Mouse (Mus musculus) ES-Bruce4 (cell line): ENCODE measurements at regions not wholly inside any gene's neighbourhood (a gene's known extent, or its start where the extent isn't known, plus 50 kb on each side); places are given as distances from the start of the nearest gene placed in this dataset.

Experiments
- H3K27ac ChIP-seq: 2 replicates; pipeline ENCODE4 v1.5.1; 2012; ENCODE audit warnings: low read length, inconsistent platforms; ENCODE audit not compliant: insufficient read depth
- H3K27me3 ChIP-seq: 2 replicates; pipeline ENCODE4 v1.6.1; 2012; ENCODE audit warnings: mild to moderate bottlenecking, low read length, inconsistent platforms; ENCODE audit not compliant: control insufficient read depth, poor library complexity, insufficient read depth, severe bottlenecking
- H3K36me3 ChIP-seq: 2 replicates; pipeline ENCODE4 v1.6.1; 2012; ENCODE audit warnings: inconsistent platforms, mild to moderate bottlenecking, low read length, moderate library complexity; ENCODE audit not compliant: control insufficient read depth, poor library complexity, insufficient read depth, severe bottlenecking
- H3K4me1 ChIP-seq: one replicate; pipeline ENCODE4 v1.8.1; 2011; ENCODE audit warnings: low read length; ENCODE audit not compliant: control insufficient read depth, insufficient read depth
- H3K4me3 ChIP-seq: 2 replicates; pipeline ENCODE4 v1.5.1; 2011; ENCODE audit warnings: low read depth, mild to moderate bottlenecking, low read length
- H3K9ac ChIP-seq: 2 replicates; pipeline ENCODE4 v1.6.1; 2012; ENCODE audit warnings: low read depth, mild to moderate bottlenecking, inconsistent platforms; ENCODE audit not compliant: poor library complexity, severe bottlenecking
- H3K9me3 ChIP-seq: replicated peaks from 2 replicates; pipeline ENCODE4 v1.6.1; 2012; ENCODE audit warnings: mild to moderate bottlenecking, low read length, inconsistent platforms; ENCODE audit not compliant: control insufficient read depth, poor library complexity, insufficient read depth, severe bottlenecking
- CTCF ChIP-seq: IDR thresholded peaks from one replicate; pipeline ENCODE4 v1.8.1; 2011; ENCODE audit warnings: low read depth, low read length
- EP300 ChIP-seq: IDR thresholded peaks from 2 replicates; pipeline ENCODE4 v1.6.1; 2011; ENCODE audit warnings: low read depth, low read length; ENCODE audit not compliant: insufficient read depth
- POLR2A ChIP-seq: IDR thresholded peaks from one replicate; pipeline ENCODE4 v1.8.1; 2011; ENCODE audit warnings: low read length; ENCODE audit not compliant: insufficient read depth

DNA sequence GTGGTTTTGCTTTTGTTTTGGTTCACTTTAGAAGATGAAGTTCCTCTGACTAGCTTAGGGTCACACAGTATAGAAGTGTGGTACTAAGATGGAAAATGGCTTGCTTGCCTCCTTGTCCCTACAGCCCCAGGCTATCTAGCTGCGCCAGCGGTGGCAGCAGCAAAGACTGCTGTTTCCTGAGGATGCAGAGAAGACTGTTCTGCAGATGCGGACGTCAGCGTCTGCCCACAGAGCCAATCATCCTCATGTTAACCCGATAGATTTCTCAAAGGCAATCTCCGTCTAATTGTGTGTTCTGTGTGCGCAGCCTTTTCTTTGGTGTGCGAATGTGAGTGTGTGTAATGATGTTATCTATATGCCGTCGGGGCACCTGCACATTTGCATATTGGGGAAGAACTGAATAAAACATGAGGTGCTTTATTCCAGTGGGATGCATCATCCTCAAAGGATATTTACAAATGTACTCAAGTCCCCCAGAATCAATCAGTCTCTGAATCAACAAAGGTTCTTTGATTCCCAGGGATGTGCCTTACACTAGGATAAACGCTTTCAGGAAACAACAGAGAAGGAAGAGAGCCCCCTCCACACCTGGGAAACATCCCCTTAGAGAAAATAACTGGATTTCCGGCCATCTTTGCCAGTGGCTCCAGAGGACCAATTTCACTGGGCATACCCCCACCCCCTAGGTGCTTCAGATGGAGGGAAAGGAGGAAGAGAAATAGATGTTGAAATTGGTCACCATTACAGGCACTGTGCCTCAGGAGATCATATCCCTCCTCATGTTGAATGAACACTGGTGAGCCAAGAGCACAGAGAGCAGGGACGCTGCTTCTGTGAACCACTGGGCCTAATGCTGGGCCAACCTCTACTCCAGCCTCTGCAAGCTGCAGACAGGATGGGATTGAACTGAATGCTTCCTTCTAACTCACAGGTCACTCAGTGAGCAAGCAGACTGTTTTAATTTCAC is 409.7 kb upstream of the Plxna2 start:
- Histone ChIP-seq H3K27me3 (no peaks in the 10 kb centered on the region), H3K9me3 (no peaks in the 10 kb centered on the region), H3K36me3 (no peaks in the 10 kb centered on the region), H3K9ac (no peak overlapping the region), H3K27ac (no peak overlapping the region), H3K4me3 (no peak overlapping the region), H3K4me1 (no peaks in the 10 kb centered on the region)
- TF ChIP-seq CTCF (no peak), EP300 (no peak), POLR2A (no peak)

GRCm38 (mm10) chr1:194197516-194197915 is 420.5 kb upstream of the Plxna2 start:
- TF ChIP-seq EP300 (no peak), POLR2A (no peak), CTCF (no peak)
- Histone ChIP-seq H3K27ac (no peak overlapping the region), H3K36me3 (no peaks in the 10 kb centered on the region), H3K4me1 (no peaks in the 10 kb centered on the region), H3K27me3 (no peaks in the 10 kb centered on the region), H3K4me3 (no peak overlapping the region), H3K9me3 (no peaks in the 10 kb centered on the region), H3K9ac (no peak overlapping the region)

- H3K9me3 ChIP-seq = no peaks in the 10 kb centered on the region
- TF ChIP-seq CTCF = no peak
- no peak for TF ChIP-seq EP300
- no peak for TF ChIP-seq POLR2A
- no peak overlapping the region for H3K27ac ChIP-seq
- H3K9ac ChIP-seq = no peak overlapping the region
- H3K4me3 ChIP-seq = no peak overlapping the region
- H3K36me3 ChIP-seq = no peaks in the 10 kb centered on the region
- H3K4me1 ChIP-seq = no peaks in the 10 kb centered on the region
- H3K27me3 ChIP-seq = no peaks in the 10 kb centered on the region
These were observed 435.7 kb upstream of the Plxna2 start for GRCm38 (mm10) chr1:194182293-194182692.

- Histone ChIP-seq H3K4me3 (no peak overlapping the region), H3K9me3 (no peaks in the 10 kb centered on the region), H3K9ac (no peak overlapping the region), H3K4me1 (no peaks in the 10 kb centered on the region), H3K27me3 (no peaks in the 10 kb centered on the region), H3K36me3 (no peaks in the 10 kb centered on the region), H3K27ac (no peak overlapping the region)
- TF ChIP-seq POLR2A (no peak), EP300 (no peak), CTCF (no peak)
These were observed 456.5 kb upstream of the Plxna2 start for GRCm38 (mm10) chr1:194161469-194161868.

DNA sequence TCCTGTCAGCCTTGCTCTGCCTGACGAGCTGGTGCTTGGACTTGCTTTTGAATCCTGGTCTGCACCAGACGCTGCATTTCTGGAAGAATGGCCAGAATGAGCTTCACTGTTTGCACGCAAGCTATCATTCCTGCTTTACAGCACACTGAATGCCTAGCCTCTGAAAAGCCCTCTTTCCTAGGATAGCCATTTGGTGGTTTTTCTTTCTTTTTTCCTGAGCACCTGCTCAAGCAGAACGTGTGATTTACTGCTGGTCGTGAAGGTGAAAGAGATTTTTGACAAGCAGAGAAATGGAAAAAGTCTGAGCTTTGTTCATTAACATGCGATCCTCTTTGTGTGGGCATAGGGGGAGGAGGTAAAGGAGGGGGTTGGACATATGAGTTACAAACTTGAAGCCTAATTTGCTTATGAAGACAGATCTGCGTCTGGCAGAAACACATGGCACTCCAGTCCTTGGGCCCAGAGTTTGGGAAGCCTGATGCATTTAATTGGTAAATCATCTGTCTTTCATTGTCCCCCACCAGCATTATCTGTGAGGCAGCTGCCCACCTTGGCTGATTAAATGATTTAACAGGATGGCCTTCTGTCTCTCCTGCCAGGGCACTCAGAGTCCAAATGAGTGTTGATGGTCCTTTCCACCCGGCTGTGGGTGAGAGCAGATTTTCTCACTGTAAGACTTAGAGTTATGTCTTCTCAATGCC is 457.1 kb upstream of the Plxna2 start:
- Histone ChIP-seq H3K9me3 (no peaks in the 10 kb centered on the region), H3K27ac (no peak overlapping the region), H3K36me3 (no peaks in the 10 kb centered on the region), H3K4me3 (no peak overlapping the region), H3K4me1 (no peaks in the 10 kb centered on the region), H3K27me3 (no peaks in the 10 kb centered on the region), H3K9ac (no peak overlapping the region)
- TF ChIP-seq POLR2A = no peak
- no peak for TF ChIP-seq EP300
- TF ChIP-seq CTCF = no peak

- Histone ChIP-seq H3K4me3 (no peak overlapping the region), H3K9ac (no peak overlapping the region), H3K27ac (no peak overlapping the region), H3K4me1 (no peaks in the 10 kb centered on the region), H3K27me3 (no peaks in the 10 kb centered on the region), H3K9me3 (no peaks in the 10 kb centered on the region), H3K36me3 (no peaks in the 10 kb centered on the region)
- TF ChIP-seq POLR2A (no peak), EP300 (no peak), CTCF (no peak)
These were observed 460.8 kb upstream of the Plxna2 start for GRCm38 (mm10) chr1:194157268-194157667.
